Mouse (Mus musculus) ES-E14 (cell line): ENCODE results near the gene Ldlr.

ENCODE experiments used
- CHD2 ChIP-seq: IDR thresholded peaks from 2 replicates; pipeline ENCODE4 v1.6.1; 2014; ENCODE audit warnings: mild to moderate bottlenecking, low read depth, low read length, inconsistent platforms
- MAFK ChIP-seq: IDR thresholded peaks from 2 replicates; pipeline ENCODE4 v1.6.1; 2014; ENCODE audit warnings: mild to moderate bottlenecking, low read depth, low read length, inconsistent platforms; ENCODE audit not compliant: insufficient read depth
- ZC3H11A ChIP-seq: IDR thresholded peaks from 2 replicates; pipeline ENCODE4 v1.6.1; 2012; ENCODE audit warnings: low read depth, mild to moderate bottlenecking, inconsistent platforms, low read length, borderline replicate concordance
- ZNF384 ChIP-seq: IDR thresholded peaks from 2 replicates; pipeline ENCODE4 v1.6.1; 2012; ENCODE audit warnings: low read depth, low read length, inconsistent platforms

- TF ChIP-seq MAFK (no peak), CHD2 (no peak), ZC3H11A (no peak), ZNF384 (no peak)
Measured at GRCm38 (mm10) chr9:21677706-21678105, 45.6 kb upstream of the Ldlr start.
